ENCODE assay signal across 27 mouse cellular contexts in genomic region chr10:40906131-40906530, GRCm38 (mm10). TPM values are rescaled to one million over a fixed set of nuclear protein-coding genes. Genes with fewer than 3 reads are reported as not detected.
A peak's percentile ranks its signal among the peaks of the same experiment; 100 is the strongest.
DNase-seq lines count a peak whose midpoint lies in the region; ATAC-seq and TF ChIP-seq lines count a peak whose summit lies in the region.
"Had no signal": no experiment of that assay in that cellular context is flagged by ENCODE, and none has a peak within 500 bp of the region (broad histone marks: within the 10 kb centered on the region; RNA-seq: fewer than 3 reads in every experiment).

No protein-coding gene starts in this region.

- no peak overlapping the region for H3K9ac ChIP-seq in hindbrain, postnatal 0 days (replicated peaks; ENCODE audit: low read length)
- no peak overlapping the region for H3K9ac ChIP-seq in hindbrain, embryonic 16.5 days (ENCODE audit: low read depth, low read length)
- no peak overlapping the region for H3K9ac ChIP-seq in neural tube, embryonic 13.5 days
- H3K9ac ChIP-seq: embryonic facial prominence, embryonic 12.5 days; embryonic facial prominence, embryonic 15.5 days; forebrain, postnatal 0 days; heart, embryonic 12.5 days; heart, embryonic 15.5 days; hindbrain, embryonic 15.5 days had no signal

- intact Hi-C loops in gastrocnemius, postnatal 14 days (cut with DNase I; ENCODE audit: low total_unique reads), result no loop called here

- H3K9me3 ChIP-seq in hindbrain, postnatal 0 days (ENCODE audit: low read length), result no peaks in the 10 kb centered on the region
- no peaks in the 10 kb centered on the region for H3K9me3 ChIP-seq in hindbrain, embryonic 16.5 days (ENCODE audit: control insufficient read depth, low read length)
- no peaks in the 10 kb centered on the region for H3K9me3 ChIP-seq in neural tube, embryonic 13.5 days
- H3K9me3 ChIP-seq: embryonic facial prominence, embryonic 12.5 days; embryonic facial prominence, embryonic 15.5 days; heart, embryonic 12.5 days; heart, embryonic 15.5 days; hindbrain, embryonic 15.5 days had no signal

- H3K27me3 ChIP-seq in hindbrain, postnatal 0 days (ENCODE audit: insufficient read depth, low read length), result no peaks in the 10 kb centered on the region
- H3K27me3 ChIP-seq in hindbrain, embryonic 16.5 days (replicated peaks; ENCODE audit: control insufficient read depth, insufficient read depth, low read length), result no peaks in the 10 kb centered on the region
- no peaks in the 10 kb centered on the region for H3K27me3 ChIP-seq in neural tube, embryonic 13.5 days
- H3K27me3 ChIP-seq: embryonic facial prominence, embryonic 12.5 days; embryonic facial prominence, embryonic 15.5 days; heart, embryonic 12.5 days; heart, embryonic 15.5 days; hindbrain, embryonic 15.5 days had no signal

- WGBS in hindbrain, postnatal 0 days, result 65% methylated on average over 1 of the region's 1 CpGs
- WGBS in hindbrain, embryonic 16.5 days, result 95% methylated on average over 1 of the region's 1 CpGs
- WGBS in neural tube, embryonic 13.5 days, result 81% methylated on average over 1 of the region's 1 CpGs

- H3K4me3 ChIP-seq in hindbrain, postnatal 0 days (ENCODE audit: low read length), result no peak overlapping the region
- H3K4me3 ChIP-seq in hindbrain, embryonic 16.5 days (ENCODE audit: low read length), result no peak overlapping the region
- no peak overlapping the region for H3K4me3 ChIP-seq in neural tube, embryonic 13.5 days
- H3K4me3 ChIP-seq: embryonic facial prominence, embryonic 12.5 days; embryonic facial prominence, embryonic 15.5 days; gastrocnemius, adult 2 months; heart, embryonic 12.5 days; heart, embryonic 15.5 days; hindbrain, embryonic 15.5 days had no signal

- no peak overlapping the region for H3K4me2 ChIP-seq in hindbrain, postnatal 0 days (ENCODE audit: low read depth, low read length)
- no peak overlapping the region for H3K4me2 ChIP-seq in hindbrain, embryonic 16.5 days (ENCODE audit: low read length)
- H3K4me2 ChIP-seq in neural tube, embryonic 13.5 days, result no peak overlapping the region
- H3K4me2 ChIP-seq: embryonic facial prominence, embryonic 12.5 days; embryonic facial prominence, embryonic 15.5 days; heart, embryonic 12.5 days; heart, embryonic 15.5 days; hindbrain, embryonic 15.5 days had no signal

- no peak for ATAC-seq in hindbrain, postnatal 0 days
- no peak for ATAC-seq in hindbrain, embryonic 16.5 days
- no peak for ATAC-seq in neural tube, embryonic 13.5 days (ENCODE audit: low read depth)
- ATAC-seq: CD4-positive, CD25-positive, alpha-beta regulatory T cell, adult 4 months; forebrain, embryonic 14.5 days; forebrain, postnatal 0 days; inflammation-experienced regulatory T-cells, adult 6 months; intestine, embryonic 16.5 days had no signal

- no peak for TF ChIP-seq CTCF in hindbrain, postnatal 0 days (IDR thresholded peaks at IDR 0.05; ENCODE audit: low read depth)

- H3K36me3 ChIP-seq in hindbrain, postnatal 0 days (ENCODE audit: insufficient read depth, low read length), result no peaks in the 10 kb centered on the region
- no peaks in the 10 kb centered on the region for H3K36me3 ChIP-seq in hindbrain, embryonic 16.5 days (ENCODE audit: control insufficient read depth, insufficient read depth, low read length)
- H3K36me3 ChIP-seq in neural tube, embryonic 13.5 days, result no peaks in the 10 kb centered on the region
- H3K36me3 ChIP-seq: embryonic facial prominence, embryonic 12.5 days; embryonic facial prominence, embryonic 15.5 days; heart, embryonic 12.5 days; heart, embryonic 15.5 days; hindbrain, embryonic 15.5 days had no signal

- no peaks in the 10 kb centered on the region for H3K4me1 ChIP-seq in hindbrain, postnatal 0 days (ENCODE audit: insufficient read depth, low read length)
- no peaks in the 10 kb centered on the region for H3K4me1 ChIP-seq in hindbrain, embryonic 16.5 days (ENCODE audit: control insufficient read depth, insufficient read depth, low read depth, low read length)
- peaks cover 20% of the 10 kb centered on the region for H3K4me1 ChIP-seq in neural tube, embryonic 13.5 days (replicated peaks)
- H3K4me1 ChIP-seq: embryonic facial prominence, embryonic 12.5 days; embryonic facial prominence, embryonic 15.5 days had no signal

- no peak overlapping the region for H3K27ac ChIP-seq in hindbrain, postnatal 0 days
- H3K27ac ChIP-seq in hindbrain, embryonic 16.5 days (ENCODE audit: low read depth, low read length), result no peak overlapping the region
- 0 out of 2 replicates have a peak overlapping the region, but pooled peaks have one; percentile 19 for H3K27ac ChIP-seq in neural tube, embryonic 13.5 days (replicated peaks)
- H3K27ac ChIP-seq: embryonic facial prominence, embryonic 12.5 days; embryonic facial prominence, embryonic 15.5 days; gastrocnemius, adult 2 months; heart, embryonic 15.5 days; hindbrain, embryonic 15.5 days had no signal

- peak; percentile 76 to 77 for DNase-seq in cerebellum, postnatal 10 days
- DNase-seq in cerebellum, adult 11-12 months, result no peak
- peak; percentile 28 for DNase-seq in hindbrain, postnatal 0 days (ENCODE audit: low spot score)
- DNase-seq in neural tube, embryonic 10.5 days (ENCODE audit: extremely low spot score, low spot score), result no peak
- no peak for DNase-seq in gastrocnemius, postnatal 14 days
- DNase-seq: adrenal gland, adult 2 months; adrenal gland, postnatal 14 days; B cell, adult 2 months; cerebellum, adult 9-11 months; forebrain, postnatal 0 days; gastrocnemius, adult 2 months; gastrocnemius, postnatal 25 days; heart, adult 18-20 months; heart, postnatal 10 days; heart, postnatal 36 days had no signal

RNA-seq across cellular contexts. Expression of gene Wasf1, which starts 22.9 kb away (rescaled TPM):
- total RNA-seq in hindbrain, postnatal 0 days (2014; rRNA removed), result 25.5 and 25.7 TPM in 2 replicates
- polyA plus RNA-seq in hindbrain, postnatal 0 days (2015; fragmentation: Nextera tagmentation; extraction: Ambion mirVana), result 94.3 and 104 TPM in 2 replicates
- polyA plus RNA-seq in hindbrain, embryonic 16.5 days (2015; fragmentation: Nextera tagmentation; extraction: Ambion mirVana), result 98.1 and 123 TPM in 2 replicates
- 106 and 116 TPM in 2 replicates for polyA plus RNA-seq in neural tube, embryonic 13.5 days (2015; fragmentation: Nextera tagmentation; extraction: Ambion mirVana)
- 1 to 10 TPM; 1.4 to 1.8 TPM for total RNA-seq in gastrocnemius, postnatal 14 days (2021)
- total RNA-seq: common myeloid progenitor, adult 5-6 weeks had no signal

RNA-seq across cellular contexts. Expression of gene Cdc40, which starts 23.0 kb away (rescaled TPM):
- 15.7 and 17.5 TPM in 2 replicates for total RNA-seq in hindbrain, postnatal 0 days (2014; rRNA removed)
- 13.4 and 16.0 TPM in 2 replicates for polyA plus RNA-seq in hindbrain, postnatal 0 days (2015; fragmentation: Nextera tagmentation; extraction: Ambion mirVana)
- 18.8 and 22.1 TPM in 2 replicates for polyA plus RNA-seq in hindbrain, embryonic 16.5 days (2015; fragmentation: Nextera tagmentation; extraction: Ambion mirVana)
- polyA plus RNA-seq in neural tube, embryonic 13.5 days (2015; fragmentation: Nextera tagmentation; extraction: Ambion mirVana), result 27.0 and 27.5 TPM in 2 replicates
- total RNA-seq in gastrocnemius, postnatal 14 days (2021), result 1 to 10 TPM; 8.7 to 8.8 TPM

Comparison
In these comparisons a context has a peak if more than half of its experiments do, and no peak if none do; other contexts are left out.
1. DNase-seq: peak in cerebellum, postnatal 10 days (2 of 2) and hindbrain, postnatal 0 days (single experiment); none in cerebellum, adult 11-12 months (single experiment), neural tube, embryonic 10.5 days (single experiment) and gastrocnemius, postnatal 14 days (single experiment).